Mouse (Mus musculus) spleen, adult 2 months (tissue): ENCODE measurements around the gene Zbtb16.

Experiments
- CTCF ChIP-seq: fragments of 200-500 bp; IDR thresholded peaks from 2 replicates; pipeline ENCODE4 v1.5.1; 2011; ENCODE audit warnings: mild to moderate bottlenecking, inconsistent platforms; ENCODE audit not compliant: insufficient read depth, insufficient read length, insufficient replicate concordance; ENCODE audit errors: extremely low read depth
- POLR2A ChIP-seq: fragments of 200-500 bp; IDR thresholded peaks from 2 replicates; pipeline ENCODE4 v1.6.1; 2011; ENCODE audit warnings: low read depth, low read length, inconsistent platforms

DNA sequence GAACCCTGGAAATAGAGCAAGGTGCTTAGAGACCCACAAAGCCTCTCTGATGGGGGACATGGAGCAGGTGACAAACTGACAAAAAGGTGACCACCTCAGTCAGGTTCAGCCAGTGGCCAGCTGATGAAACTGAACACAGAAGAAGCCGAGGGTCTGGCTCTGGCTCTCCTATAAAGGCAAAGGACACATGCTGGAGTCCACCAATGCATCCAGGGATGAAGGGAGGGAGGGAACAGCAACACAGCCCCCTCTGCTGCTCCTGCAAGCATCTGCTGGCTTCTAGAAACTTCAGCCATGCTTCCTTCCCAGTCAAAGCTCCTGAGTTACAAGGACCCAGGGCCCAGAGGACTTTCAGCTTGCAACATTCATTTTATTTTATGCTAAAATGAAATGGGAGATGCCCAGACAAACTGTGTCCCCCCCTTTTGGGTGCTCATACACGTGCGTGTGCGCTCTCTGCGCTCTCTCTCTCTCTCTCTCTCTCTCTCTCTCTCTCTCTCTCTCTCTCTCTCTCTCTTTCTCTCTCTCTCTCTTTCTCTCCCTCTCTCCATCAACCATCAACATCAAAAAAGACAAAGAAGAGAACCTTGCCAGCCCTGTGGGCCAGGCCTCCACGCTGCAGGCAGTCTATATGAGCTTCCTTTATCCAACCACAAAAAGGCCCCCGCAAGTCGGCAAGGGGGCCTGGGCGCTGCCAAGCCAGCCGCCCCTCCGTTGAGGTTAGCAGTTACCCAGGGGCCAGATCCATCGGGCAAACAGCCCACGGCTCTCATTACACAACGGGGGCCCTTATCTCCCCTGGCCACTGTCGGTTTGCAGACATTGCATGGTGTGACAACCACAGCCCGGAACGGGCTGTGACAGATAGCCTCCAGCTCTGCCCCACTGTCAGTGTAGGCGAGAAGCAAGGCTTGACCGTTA lies 21.8 kb downstream of the Zbtb16 start:
- TF ChIP-seq CTCF (no peak), POLR2A (no peak)
